Mouse (Mus musculus) liver, embryonic 12.5 days (tissue): ENCODE measurements around the gene Cnnm2. TPM values are rescaled to one million over a fixed set of nuclear protein-coding genes. Genes with fewer than 3 reads are reported as not detected.
A peak's percentile ranks its signal among the peaks of the same experiment; 100 is the strongest.
"Not testable (repeated sequence)": the region's sequence is repeated elsewhere in the genome, so short reads cannot be mapped to it uniquely, and the experiment has no call there.

Experiments
- ATAC-seq: fragments of 200-750 bp; cut with Nextera tagmentation; 2 replicates; pipeline ENCODE4 v1.8.0; 2017; ENCODE audit warnings: moderate number of reproducible peaks, mild to moderate bottlenecking, moderate library complexity
- H3K27ac ChIP-seq: fragments of 300-500 bp; sonication (generic); 2 replicates; pipeline ENCODE4 v1.5.1; 2016; ENCODE audit warnings: mild to moderate bottlenecking
- H3K27me3 ChIP-seq: fragments of 300-500 bp; sonication (generic); replicated peaks from 2 replicates; pipeline ENCODE4 v1.6.1; 2016; ENCODE audit warnings: mild to moderate bottlenecking, moderate library complexity
- H3K36me3 ChIP-seq: fragments of 300-500 bp; sonication (generic); 2 replicates; pipeline ENCODE4 v1.6.1; 2016; ENCODE audit warnings: mild to moderate bottlenecking, moderate library complexity
- H3K4me1 ChIP-seq: fragments of 300-500 bp; sonication (generic); 2 replicates; pipeline ENCODE4 v1.6.1; 2016
- H3K4me2 ChIP-seq: fragments of 300-500 bp; sonication (generic); 2 replicates; pipeline ENCODE4 v1.6.1; 2016; ENCODE audit warnings: mild to moderate bottlenecking, moderate library complexity
- H3K4me3 ChIP-seq: fragments of 300-500 bp; sonication (generic); 2 replicates; pipeline ENCODE4 v1.5.1; 2016; ENCODE audit warnings: mild to moderate bottlenecking, moderate library complexity
- H3K9ac ChIP-seq: fragments of 300-500 bp; sonication (generic); 2 replicates; pipeline ENCODE4 v1.6.1; 2016; ENCODE audit warnings: mild to moderate bottlenecking, moderate library complexity
- H3K9me3 ChIP-seq: fragments of 300-500 bp; sonication (generic); replicated peaks from 2 replicates; pipeline ENCODE4 v1.6.1; 2016; ENCODE audit warnings: mild to moderate bottlenecking, moderate library complexity
- WGBS: fragments of 180-500 bp; shearing (Covaris S2); methylation state at CpG from one replicate; pipeline ENCODE4 v1.1.7; 2016; ENCODE audit not compliant: insufficient replicate concordance; 5-methylcytosine and 5-hydroxymethylcytosine counted together
- polyA plus RNA-seq: library from polyadenylated mRNA; unstranded; fragments of >200 nt; fragmentation: Nextera tagmentation; extraction: Ambion mirVana; gene quantifications from 2 replicates; pipeline ENCODE4 v1.2.1, GENCODE M21; 2016

The Cnnm2 gene
- polyA plus RNA-seq, 1 experiment from 2014 or later: 1.6 TPM

DNA sequence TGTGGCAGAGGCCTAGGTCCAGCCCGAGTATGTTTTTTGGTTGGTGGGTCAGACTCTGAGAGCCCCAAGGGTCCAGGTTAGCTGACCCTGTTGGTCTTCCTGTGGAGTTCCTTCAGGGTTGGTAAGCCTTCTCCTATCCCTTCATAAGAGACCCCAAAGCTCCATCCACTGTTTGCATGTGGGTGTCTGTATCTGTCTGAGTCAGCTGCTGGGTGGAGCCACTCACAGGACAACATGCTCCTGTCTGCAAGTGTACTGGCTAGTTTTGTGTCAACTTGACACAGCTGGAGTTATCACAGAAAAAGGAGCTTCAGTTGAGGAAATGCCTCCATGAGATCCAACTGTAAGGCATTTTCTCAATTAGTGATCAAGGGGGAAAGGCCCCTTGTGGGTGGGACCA, 17.7 kb downstream of the Cnnm2 start:
- not testable (repeated sequence) for H3K27ac ChIP-seq, H3K4me2 ChIP-seq, H3K36me3 ChIP-seq, H3K4me3 ChIP-seq, H3K27me3 ChIP-seq, H3K9me3 ChIP-seq, H3K9ac ChIP-seq
- H3K4me1 ChIP-seq: peaks cover 28% of the 10 kb centered on the region
- 94% methylated on average over 1 of the region's 1 CpGs for WGBS
- peak; percentile 70 for ATAC-seq

DNA sequence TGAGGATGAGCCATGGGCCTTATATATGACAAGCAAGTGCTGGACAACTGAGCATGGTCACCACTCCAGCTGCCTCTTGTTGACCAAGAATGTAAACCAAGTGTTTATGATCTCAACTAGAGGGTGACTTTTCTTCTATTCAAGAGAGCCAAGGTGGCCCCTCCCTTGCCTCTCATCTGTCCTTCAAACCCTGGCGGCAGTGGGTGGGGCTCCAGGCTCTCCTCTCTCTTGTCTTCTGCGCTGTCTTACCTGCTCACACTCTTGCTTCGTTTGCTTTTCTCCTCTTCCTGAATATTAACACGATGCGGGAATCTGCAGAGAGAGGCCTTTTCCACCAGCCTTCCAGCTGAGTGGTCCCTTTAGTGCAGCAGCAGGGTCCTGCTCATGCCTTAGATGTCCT, 22.6 kb downstream of the Cnnm2 start:
- Histone ChIP-seq H3K36me3 (no peaks in the 10 kb centered on the region), H3K9ac (no peak overlapping the region), H3K27ac (no peak overlapping the region), H3K4me2 (peak overlapping the region; percentile 1; the same call in 1 of the 2 replicates), H3K27me3 (peaks cover 11% of the 10 kb centered on the region; the same call in 1 of the 2 replicates), H3K4me1 (peaks cover 26% of the 10 kb centered on the region), H3K4me3 (no peak overlapping the region), H3K9me3 (no peaks in the 10 kb centered on the region)
- 54% methylated on average over 5 of the region's 5 CpGs for WGBS
- ATAC-seq: no peak; the same call in 1 of the 2 replicates

DNA sequence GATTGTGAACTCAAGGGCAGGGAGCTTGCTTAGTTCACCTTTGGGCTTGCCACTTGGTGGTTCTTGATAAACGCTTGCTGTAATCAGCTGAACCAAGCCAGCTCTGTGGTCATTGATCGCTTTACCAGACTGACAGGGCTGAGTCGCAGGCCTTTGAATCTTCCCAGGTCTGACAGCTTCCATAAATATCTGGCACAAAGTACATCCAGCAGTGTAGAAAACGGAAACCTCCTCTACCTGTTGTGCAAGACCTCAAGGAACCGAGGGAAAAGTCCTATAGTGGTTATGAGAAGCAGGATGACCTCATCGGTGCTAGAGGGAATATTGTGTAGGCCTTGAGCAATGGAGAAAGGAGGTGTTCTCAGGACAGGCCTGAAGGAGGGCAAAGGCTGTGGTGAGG, 23.1 kb downstream of the Cnnm2 start:
- no peak overlapping the region for H3K4me3 ChIP-seq
- H3K9ac ChIP-seq: no peak overlapping the region
- H3K27me3 ChIP-seq: peaks cover 11% of the 10 kb centered on the region; the same call in 1 of the 2 replicates
- no peak overlapping the region for H3K27ac ChIP-seq
- peak overlapping the region; percentile 1; the same call in 1 of the 2 replicates for H3K4me2 ChIP-seq
- peaks cover 24% of the 10 kb centered on the region for H3K4me1 ChIP-seq
- peak; percentile 62; the same call in 1 of the 2 replicates for ATAC-seq
- H3K9me3 ChIP-seq: no peaks in the 10 kb centered on the region
- WGBS: 36% methylated on average over 6 of the region's 6 CpGs
- no peaks in the 10 kb centered on the region for H3K36me3 ChIP-seq

DNA sequence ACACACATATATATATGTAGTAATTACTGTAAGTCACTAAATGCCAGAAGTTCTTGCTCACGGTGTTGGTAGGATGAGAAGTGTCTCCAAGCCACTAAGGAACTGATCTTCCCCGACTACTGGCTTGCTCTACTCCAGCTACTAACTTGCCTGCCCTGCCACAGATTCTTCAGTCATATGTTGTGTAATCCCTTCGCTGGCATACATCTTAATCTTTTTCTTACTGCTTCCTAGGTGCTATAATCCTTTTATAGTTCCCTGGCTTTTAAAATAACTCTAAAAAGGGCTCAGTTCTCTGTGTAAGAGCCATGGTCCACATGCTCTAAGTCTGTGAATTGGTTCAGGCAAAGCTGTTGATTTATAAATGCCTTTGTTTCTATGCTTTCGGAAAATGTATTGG, 24.2 kb downstream of the Cnnm2 start:
- peaks cover 19% of the 10 kb centered on the region for H3K4me1 ChIP-seq
- no peak overlapping the region for H3K9ac ChIP-seq
- no peaks in the 10 kb centered on the region for H3K36me3 ChIP-seq
- no peak overlapping the region for H3K4me2 ChIP-seq
- ATAC-seq: no peak
- peaks cover 11% of the 10 kb centered on the region; the same call in 1 of the 2 replicates for H3K27me3 ChIP-seq
- WGBS: 71% methylated on average over 4 of the region's 4 CpGs
- H3K4me3 ChIP-seq: no peak overlapping the region
- no peak overlapping the region for H3K27ac ChIP-seq
- H3K9me3 ChIP-seq: no peaks in the 10 kb centered on the region

DNA sequence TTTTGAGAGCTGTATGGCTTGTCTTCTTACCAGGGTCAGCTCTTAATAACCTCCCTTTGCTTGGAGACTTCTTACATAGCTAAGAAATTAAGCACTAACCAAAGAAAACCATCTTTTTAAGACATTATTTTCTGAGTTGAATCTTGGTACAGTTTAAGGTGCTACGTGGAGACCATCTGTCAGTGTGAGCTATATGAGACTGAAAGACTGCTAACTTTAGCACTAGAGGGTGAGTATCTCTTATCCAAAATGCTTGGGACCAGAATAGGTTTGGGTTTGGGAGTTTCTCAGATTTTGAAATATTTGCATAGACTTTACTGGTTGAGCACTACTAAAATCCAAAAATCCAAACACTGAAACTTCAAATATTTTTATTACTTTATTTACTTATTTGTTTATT, 28.4 kb downstream of the Cnnm2 start:
- 89% methylated on average over 1 of the region's 1 CpGs for WGBS
- ATAC-seq: no peak

DNA sequence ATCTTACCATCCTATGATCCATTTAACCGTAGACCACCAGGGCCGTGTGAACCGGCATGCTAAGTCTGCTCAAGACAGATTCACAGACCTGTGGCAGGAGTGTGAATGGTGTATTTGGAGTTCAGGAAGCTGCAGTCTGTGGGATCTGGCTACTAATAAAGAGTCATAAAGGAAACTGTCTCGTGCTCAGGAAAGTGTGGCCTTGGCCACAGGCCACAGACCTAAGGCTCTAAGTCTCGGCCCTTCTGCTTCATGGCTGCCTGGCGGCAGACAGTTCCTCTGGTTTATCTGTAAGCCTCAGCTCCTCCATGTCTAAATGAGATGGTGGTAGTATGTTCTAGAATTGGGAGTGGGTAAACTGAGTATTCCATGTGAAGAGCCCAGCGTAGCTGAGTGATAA, 30.0 kb downstream of the Cnnm2 start:
- H3K9ac ChIP-seq: no peak overlapping the region
- no peak overlapping the region for H3K4me2 ChIP-seq
- H3K4me3 ChIP-seq: no peak overlapping the region
- ATAC-seq: no peak
- WGBS: 64% methylated on average over 7 of the region's 7 CpGs
- no peak overlapping the region for H3K27ac ChIP-seq
- peaks cover 10% of the 10 kb centered on the region; the same call in 1 of the 2 replicates for H3K27me3 ChIP-seq
- no peaks in the 10 kb centered on the region for H3K9me3 ChIP-seq
- no peaks in the 10 kb centered on the region for H3K4me1 ChIP-seq
- no peaks in the 10 kb centered on the region for H3K36me3 ChIP-seq

More for the DNA sequence above, 28.4 kb downstream of the Cnnm2 start:
- Histone ChIP-seq H3K36me3 (no peaks in the 10 kb centered on the region), H3K4me3 (no peak overlapping the region), H3K4me2 (no peak overlapping the region), H3K9me3 (no peaks in the 10 kb centered on the region), H3K9ac (no peak overlapping the region), H3K4me1 (peaks cover 5% of the 10 kb centered on the region), H3K27me3 (peaks cover 11% of the 10 kb centered on the region; the same call in 1 of the 2 replicates), H3K27ac (no peak overlapping the region)

DNA sequence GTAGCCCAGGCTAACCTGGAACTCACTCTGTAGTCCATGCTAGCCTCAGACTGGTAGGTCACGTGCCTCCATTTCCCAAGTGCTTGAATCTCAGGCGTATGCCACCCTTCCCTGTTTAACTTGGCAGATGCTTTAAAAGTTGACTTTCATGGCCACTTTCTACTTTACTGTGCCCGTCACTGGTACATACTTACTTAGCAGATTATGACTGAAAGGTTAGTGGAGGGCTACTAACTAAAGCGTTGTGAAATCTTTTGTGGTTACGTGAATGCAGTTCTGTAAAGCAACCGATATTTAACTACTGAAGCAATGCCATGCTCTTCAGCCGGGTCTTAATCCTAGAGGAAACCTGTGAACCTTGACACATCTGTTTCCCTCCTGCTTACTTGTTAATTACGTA, 30.5 kb downstream of the Cnnm2 start:
- Histone ChIP-seq H3K4me3 (no peak overlapping the region), H3K27me3 (peaks cover 7% of the 10 kb centered on the region), H3K36me3 (no peaks in the 10 kb centered on the region), H3K9ac (no peak overlapping the region), H3K27ac (no peak overlapping the region), H3K4me1 (no peaks in the 10 kb centered on the region), H3K9me3 (no peaks in the 10 kb centered on the region), H3K4me2 (no peak overlapping the region)
- WGBS: 68% methylated on average over 8 of the region's 8 CpGs
- ATAC-seq: no peak

DNA sequence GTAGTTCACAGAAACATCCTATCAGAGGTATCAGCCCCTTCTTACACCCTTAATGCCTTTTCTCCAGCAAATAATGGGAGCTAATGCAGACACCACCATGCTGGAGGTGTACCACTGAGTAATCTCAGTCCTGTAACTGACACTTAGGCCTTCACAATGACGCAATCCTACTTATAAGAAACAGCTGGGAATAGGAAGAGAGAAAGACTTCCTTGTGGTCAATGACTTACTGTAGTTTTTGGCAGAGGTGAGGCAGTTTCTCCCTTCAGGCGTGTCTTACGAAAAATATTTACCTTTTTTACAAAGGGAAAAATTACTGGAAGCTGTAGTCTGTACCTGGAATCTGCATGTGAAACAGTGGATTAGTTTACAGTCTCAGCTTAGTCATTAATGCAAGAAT, 31.1 kb downstream of the Cnnm2 start:
- H3K27me3 ChIP-seq: peaks cover 2% of the 10 kb centered on the region
- WGBS: 71% methylated on average over 3 of the region's 3 CpGs

DNA sequence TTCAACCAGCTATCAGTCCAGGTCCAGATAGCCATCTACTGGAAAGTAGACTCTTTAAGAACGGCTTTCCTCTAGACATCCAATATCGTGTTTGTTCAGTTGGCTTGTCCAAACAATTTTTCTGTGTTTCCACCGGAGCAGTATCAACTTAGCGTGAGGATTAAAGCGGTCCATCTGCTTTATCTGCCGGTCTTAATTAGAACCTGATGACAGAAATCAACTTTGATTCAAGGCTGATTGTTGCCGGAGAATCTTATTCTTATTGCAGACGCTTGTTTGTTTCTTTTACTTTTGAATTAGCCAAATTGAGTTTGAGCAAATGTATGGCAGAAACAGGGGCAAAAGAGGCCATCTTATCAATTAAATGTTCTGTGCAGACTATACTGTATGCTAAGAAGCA, 32.8 kb downstream of the Cnnm2 start:
- ATAC-seq: no peak
- Histone ChIP-seq H3K27me3 (no peaks in the 10 kb centered on the region; the same call in none of the 2 replicates), H3K4me3 (no peak overlapping the region), H3K27ac (no peak overlapping the region), H3K4me1 (no peaks in the 10 kb centered on the region), H3K9me3 (no peaks in the 10 kb centered on the region), H3K36me3 (no peaks in the 10 kb centered on the region), H3K4me2 (no peak overlapping the region), H3K9ac (no peak overlapping the region)
- WGBS: 67% methylated on average over 8 of the region's 8 CpGs

More for the DNA sequence above, 31.1 kb downstream of the Cnnm2 start:
- Histone ChIP-seq H3K36me3 (no peaks in the 10 kb centered on the region), H3K4me1 (no peaks in the 10 kb centered on the region), H3K27ac (no peak overlapping the region), H3K4me3 (no peak overlapping the region), H3K9me3 (no peaks in the 10 kb centered on the region), H3K9ac (no peak overlapping the region), H3K4me2 (no peak overlapping the region)
- ATAC-seq: no peak

DNA sequence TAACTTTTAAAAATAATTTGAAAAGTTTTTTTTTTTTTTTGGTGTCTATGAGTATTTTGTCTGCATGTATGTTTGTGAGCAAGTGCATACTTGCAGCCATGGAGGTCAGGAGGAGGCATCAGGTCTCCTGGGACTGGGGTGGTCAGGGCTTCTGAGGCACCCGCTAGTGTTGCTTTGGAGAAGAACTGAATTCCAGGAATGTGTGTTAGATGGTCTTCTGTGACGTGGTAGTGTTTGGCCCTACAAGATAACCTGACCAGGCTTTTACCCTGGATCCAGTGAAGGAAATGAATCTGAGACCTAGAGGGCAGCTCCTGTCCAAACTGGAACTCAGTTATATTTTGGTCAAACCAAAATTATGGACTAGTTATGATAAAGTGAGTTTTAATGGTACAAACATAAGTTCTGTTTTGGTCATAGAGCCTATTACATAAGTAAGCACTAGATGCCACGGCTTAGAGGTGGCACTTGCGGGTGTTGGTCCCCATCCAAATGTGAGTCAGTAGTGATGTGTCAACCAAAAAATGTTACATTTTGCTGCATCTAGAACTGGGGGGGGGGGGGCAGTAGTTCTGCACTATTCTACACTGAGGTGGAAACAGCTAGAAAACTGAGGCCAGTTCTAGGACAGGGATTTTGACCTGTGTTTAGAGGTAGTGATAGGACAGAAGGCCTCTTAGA, 38.6 kb downstream of the Cnnm2 start:
- no peak overlapping the region for H3K4me3 ChIP-seq
- WGBS: 74% methylated on average over 4 of the region's 4 CpGs
- no peak for ATAC-seq
- H3K36me3 ChIP-seq: no peaks in the 10 kb centered on the region
- no peak overlapping the region for H3K9ac ChIP-seq
- no peaks in the 10 kb centered on the region for H3K4me1 ChIP-seq
- H3K27me3 ChIP-seq: peaks cover 4% of the 10 kb centered on the region; the same call in 1 of the 2 replicates
- H3K9me3 ChIP-seq: no peaks in the 10 kb centered on the region
- H3K4me2 ChIP-seq: no peak overlapping the region
- no peak overlapping the region for H3K27ac ChIP-seq

DNA sequence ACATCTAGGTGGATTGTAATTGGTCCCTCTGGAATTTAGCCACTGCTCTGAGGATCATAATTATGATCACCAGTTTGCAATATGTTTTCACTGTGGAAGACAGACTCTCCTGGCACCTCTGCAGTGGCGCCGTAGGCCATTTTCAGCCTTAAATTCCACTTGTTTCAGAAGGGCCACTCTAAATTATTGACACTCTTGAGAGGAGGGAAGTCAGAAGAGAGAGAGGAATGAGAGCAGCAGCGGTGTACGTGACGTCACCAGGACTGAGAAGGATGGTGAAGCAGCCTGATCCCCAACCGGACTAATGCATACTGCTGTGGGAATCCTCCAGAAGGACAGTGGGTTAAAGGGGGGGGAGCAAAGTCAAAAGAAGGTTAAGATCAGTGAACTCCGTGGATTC, 40.1 kb downstream of the Cnnm2 start:
- WGBS: 80% methylated on average over 7 of the region's 7 CpGs
- Histone ChIP-seq H3K9ac (no peak overlapping the region), H3K4me3 (no peak overlapping the region), H3K36me3 (no peaks in the 10 kb centered on the region), H3K4me2 (no peak overlapping the region), H3K4me1 (peaks cover 7% of the 10 kb centered on the region), H3K27ac (no peak overlapping the region), H3K27me3 (peaks cover 4% of the 10 kb centered on the region; the same call in 1 of the 2 replicates), H3K9me3 (no peaks in the 10 kb centered on the region)
- ATAC-seq: no peak

DNA sequence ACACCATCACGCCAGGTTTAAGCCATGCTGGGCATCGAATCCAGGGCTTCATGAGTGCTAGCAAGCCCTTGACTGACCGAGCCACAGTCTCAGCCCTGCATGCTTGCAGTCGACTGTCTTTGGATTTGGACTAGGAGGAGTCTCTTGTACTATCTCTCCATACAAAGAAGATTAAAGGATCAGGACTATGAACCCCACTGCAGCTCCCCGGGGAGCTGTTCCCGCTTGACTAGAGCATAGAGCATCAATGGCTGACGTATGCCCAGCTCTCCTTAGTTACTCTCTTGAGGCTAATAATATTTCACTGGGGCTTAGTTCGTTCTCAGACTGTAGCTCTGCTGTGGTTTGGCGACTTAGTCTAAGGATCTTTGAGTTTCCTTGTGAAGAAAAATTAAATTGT, 40.9 kb downstream of the Cnnm2 start:
- Histone ChIP-seq H3K27me3 (0 out of 2 replicates have a peak, but pooled peaks cover 4% of the 10 kb centered on the region), H3K27ac (no peak overlapping the region), H3K4me1 (peaks cover 7% of the 10 kb centered on the region), H3K4me3 (no peak overlapping the region), H3K9me3 (no peaks in the 10 kb centered on the region), H3K36me3 (no peaks in the 10 kb centered on the region), H3K4me2 (no peak overlapping the region), H3K9ac (no peak overlapping the region)
- WGBS: 73% methylated on average over 9 of the region's 9 CpGs
- no peak for ATAC-seq
